Mouse (Mus musculus) G1E (cell line): ENCODE data around the gene BC005537.

ENCODE experiments used
- CTCF ChIP-seq: IDR thresholded peaks from 2 replicates; pipeline ENCODE4 v1.5.1; 2012; ENCODE audit warnings: low read depth, low read length, inconsistent platforms, mixed read lengths
- GATA1 ChIP-seq: IDR thresholded peaks from 2 replicates; pipeline ENCODE4 v1.6.1; 2012; ENCODE audit warnings: borderline replicate concordance, low read length, inconsistent platforms, mixed read lengths
- TAL1 ChIP-seq: conservative IDR thresholded peaks from 2 replicates; pipeline ENCODE4 v1.6.1; 2012; ENCODE audit warnings: low read depth, low read length, inconsistent platforms, mixed read lengths

GRCm38 (mm10) chr13:24839831-24840230, 38.4 kb downstream of the BC005537 start:
- no peak for TF ChIP-seq TAL1
- TF ChIP-seq CTCF, result no peak
- no peak for TF ChIP-seq GATA1
